Mouse (Mus musculus): ENCODE measurements around the gene Henmt1.

- TF ChIP-seq CTCF (IDR thresholded peaks at IDR 0.05; ENCODE audit: low read depth, low read length) (peak; percentile 29; the same call in 1 of the 2 replicates), POLR2A (IDR thresholded peaks at IDR 0.05; ENCODE audit: borderline replicate concordance, low read depth, low read length) (no peak)
These were observed 37.8 kb downstream of the Henmt1 start for GRCm38 (mm10) chr3:108977340-108978030.
